Mouse (Mus musculus): Measurements from ENCODE around the gene Adgrf2.

The Adgrf2 gene

DNA sequence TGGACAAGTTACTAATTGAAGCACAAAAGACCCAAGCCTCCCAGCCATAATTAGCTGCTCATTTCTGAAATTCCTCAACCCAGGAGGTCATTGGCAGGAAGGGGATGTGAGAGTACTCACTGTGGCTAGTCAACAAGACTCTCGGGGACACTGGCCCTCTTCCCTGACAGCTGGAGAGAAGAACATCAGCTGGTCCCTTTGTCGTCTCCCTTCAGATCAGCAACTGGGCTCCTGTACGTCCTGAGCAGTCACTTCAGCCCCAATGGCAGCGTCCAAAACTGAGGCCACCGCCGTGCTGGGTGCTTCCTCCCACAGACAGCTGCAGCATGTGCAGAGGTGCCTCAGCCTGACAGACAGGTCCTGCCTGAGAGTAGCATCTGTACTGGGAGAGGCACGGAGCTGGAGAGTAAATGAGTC, at the start of gene Adgrf2:
TSS of gene Adgrf2 (minus strand) at position 379 of the 417 bp plus-strand sequence.
- DNase-seq (ENCODE audit: low read depth, low spot score), result no peak

DNA sequence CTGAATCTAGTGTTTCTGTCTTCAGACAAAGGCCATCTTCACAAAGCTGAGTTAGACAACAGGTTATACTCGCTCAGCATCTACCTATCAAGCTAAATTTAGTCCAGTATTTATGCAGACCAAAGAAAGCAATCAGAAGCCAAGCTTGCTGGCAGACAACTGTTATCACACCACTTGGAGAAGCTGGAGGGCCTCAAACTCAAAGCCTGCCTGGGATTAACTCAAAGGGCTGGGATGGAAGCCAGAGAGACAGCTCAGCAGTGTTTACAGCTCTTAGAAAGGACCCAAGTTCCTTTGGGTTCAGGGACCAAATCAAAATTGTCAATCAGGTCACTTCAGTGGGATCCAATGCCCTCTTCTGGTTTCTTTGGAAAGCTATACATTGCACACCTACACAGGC, 48.8 kb upstream of the Adgrf2 start:
- DNase-seq (ENCODE audit: low read depth, low spot score), result peak; percentile 19

DNA sequence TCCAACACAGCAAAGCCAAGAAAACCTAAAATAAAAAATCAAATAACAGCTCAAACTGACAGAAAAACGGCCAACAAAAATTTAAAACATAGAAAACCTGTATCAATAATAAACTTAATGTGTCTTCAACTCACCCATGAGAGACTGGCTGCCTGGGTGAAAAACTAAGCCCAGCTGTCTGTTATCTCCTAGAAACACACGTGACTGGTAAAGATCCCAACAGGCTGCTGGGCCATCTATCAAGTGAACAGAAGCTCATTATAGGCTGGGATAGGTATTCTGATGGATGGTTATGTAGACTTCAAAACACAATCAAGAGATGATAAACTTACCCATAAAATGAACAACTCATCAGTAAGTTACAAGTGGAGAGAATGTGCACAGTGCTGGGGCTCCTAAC, 47.7 kb upstream of the Adgrf2 start:
- DNase-seq (ENCODE audit: low read depth, low spot score), result no peak

DNA sequence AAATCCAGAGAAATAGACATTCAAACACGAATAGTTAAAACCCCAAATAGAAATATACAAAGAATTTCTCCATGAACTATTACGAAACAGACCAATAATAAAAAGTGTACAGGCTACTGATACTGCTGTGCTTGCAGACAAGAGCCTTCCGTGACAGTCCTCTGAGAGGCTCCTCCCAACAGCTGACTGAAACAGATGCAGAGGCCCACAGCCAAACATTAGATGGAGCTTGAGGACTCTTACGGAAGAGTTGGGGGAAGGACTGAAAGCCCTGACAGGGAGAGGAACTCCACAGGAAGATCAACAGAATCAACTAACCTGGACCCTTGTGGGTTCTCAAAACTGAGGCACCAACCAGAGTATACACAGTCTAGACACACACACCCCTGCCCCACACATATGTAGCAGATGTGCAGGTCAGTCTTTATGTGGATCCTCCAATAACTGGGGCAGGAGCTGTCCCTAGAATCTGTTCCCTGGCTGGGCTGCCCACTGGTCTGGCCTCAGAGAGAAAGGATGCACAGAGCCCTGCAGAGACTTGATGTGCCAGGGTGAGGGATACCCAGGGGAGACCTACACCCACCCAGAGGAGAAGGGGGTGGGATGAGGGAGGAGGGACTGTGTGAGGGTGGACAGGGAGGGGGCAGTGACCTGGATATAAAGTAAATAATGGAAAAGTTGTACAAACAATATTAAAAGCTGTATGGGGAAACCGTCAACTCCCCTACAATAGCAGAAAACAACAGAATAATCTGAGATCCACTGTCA, 46.9 kb upstream of the Adgrf2 start:
- no peak for DNase-seq (ENCODE audit: low read depth, low spot score)

DNA sequence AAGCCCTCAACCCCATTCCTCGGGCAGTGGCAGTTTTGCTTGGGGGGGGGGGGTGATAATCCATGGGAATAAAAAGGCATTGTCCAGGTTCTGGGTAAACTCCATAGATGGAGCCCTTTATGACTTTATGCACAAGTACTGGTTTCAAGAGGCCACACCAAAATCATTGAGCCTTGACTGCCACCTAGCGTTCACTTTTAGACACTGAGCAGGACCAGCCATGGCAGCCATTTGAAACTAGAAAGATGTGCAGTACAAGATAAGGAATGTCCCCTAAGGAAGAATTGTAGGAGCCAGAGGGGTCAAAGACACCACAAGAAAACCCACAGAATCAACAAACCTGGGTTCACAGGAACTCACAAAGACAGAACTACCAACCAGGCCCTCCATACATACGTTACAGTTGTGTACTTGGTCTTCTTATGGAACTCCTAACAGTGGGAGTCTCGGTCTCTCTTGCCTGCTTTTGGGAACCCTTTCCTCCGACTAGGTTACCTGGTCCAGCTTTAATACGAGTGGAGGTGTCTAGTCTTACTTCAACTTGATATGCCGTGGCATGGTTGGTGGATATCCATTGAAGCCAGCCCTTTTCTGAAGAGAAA, 40.3 kb upstream of the Adgrf2 start:
- peak; percentile 92 for DNase-seq (ENCODE audit: low read depth, low spot score)

GRCm38 (mm10) chr17:42753791-42754190, 11.8 kb upstream of the Adgrf2 start:
- DNase-seq (ENCODE audit: low read depth, low spot score), result no peak

- DNase-seq (ENCODE audit: low read depth, low spot score), result peak; percentile 33
Observed at GRCm38 (mm10) chr17:42752173-42752572, 10.2 kb upstream of the Adgrf2 start.

DNA sequence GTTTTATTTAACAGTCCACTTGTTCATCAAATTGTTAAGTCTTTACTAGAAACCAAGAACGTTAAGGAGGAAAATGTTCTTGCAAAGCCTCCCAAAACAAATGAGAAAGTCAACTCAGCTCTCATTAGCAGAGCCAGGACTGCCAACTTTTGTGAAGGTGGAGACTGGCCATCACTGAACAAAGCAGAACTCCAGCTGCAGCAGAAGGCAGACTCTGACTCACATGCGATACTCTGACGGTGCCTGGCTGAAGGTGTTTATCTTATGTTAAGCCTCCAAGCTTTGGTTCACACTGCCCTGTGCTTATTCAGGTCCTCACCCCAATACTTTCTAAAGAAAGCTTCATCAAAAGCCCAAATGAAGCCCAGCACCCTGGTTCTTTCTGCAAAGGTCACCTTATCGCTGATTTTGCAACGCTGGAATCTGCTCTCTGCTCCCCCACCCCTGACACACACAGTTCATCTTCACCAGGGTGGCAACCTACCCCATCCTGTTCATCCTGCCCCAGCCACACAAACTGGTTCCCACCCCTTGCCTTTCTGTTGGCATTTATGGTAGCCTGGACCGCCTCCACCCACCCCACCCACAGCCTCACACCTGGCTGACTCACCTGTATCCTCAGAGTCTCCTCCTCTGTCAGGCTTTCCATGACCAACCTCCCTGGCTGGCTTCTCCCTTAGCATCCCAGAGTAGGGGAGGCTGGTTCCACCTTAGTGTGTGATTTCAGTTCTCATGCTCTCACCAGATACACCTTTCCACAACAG, 3.9 kb upstream of the Adgrf2 start:
- no peak for DNase-seq (ENCODE audit: low read depth, low spot score)

GRCm38 (mm10) chr17:42742823-42743222, 844 bp upstream of the Adgrf2 start:
- no peak for DNase-seq (ENCODE audit: low read depth, low spot score)

GRCm38 (mm10) chr17:42738794-42739193, 3.2 kb downstream of the Adgrf2 start:
- no peak for DNase-seq (ENCODE audit: low read depth, low spot score)

GRCm38 (mm10) chr17:42717161-42717560, 24.8 kb downstream of the Adgrf2 start:
- DNase-seq (ENCODE audit: low read depth, low spot score), result peak; percentile 25

GRCm38 (mm10) chr17:42714991-42715390, 27.0 kb downstream of the Adgrf2 start:
- no peak for DNase-seq (ENCODE audit: low read depth, low spot score)

GRCm38 (mm10) chr17:42710717-42711116, 31.3 kb downstream of the Adgrf2 start:
- no peak for DNase-seq (ENCODE audit: low read depth, low spot score)

GRCm38 (mm10) chr17:42705611-42706010, 36.4 kb downstream of the Adgrf2 start:
- DNase-seq (ENCODE audit: low read depth, low spot score), result no peak

DNA sequence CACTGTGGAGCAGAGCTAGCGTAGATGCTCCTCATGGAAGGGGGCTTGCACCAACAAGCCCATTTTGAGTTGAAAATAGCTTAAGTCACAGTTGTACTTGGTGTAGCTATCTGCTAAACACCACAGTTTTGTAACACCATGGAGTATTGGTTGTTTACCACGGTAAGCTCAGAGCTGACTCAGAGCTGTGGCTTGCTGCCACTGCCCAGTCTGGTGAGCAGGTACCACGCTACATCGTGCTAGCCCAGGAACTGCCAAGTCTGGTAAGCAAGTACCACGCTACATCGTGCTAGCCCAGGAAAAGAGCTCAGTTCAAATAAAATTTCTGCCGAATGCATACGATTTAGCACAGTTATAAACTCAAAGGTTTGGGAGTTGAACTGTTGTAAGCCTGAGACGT, 39.8 kb downstream of the Adgrf2 start:
- DNase-seq (ENCODE audit: low read depth, low spot score), result peak; percentile 31

GRCm38 (mm10) chr17:42694730-42695129, 47.2 kb downstream of the Adgrf2 start:
- DNase-seq (ENCODE audit: low read depth, low spot score), result no peak

GRCm38 (mm10) chr17:42692136-42692535, 49.8 kb downstream of the Adgrf2 start, which contains the start of gene Adgrf4:
Gene Adgrf4 (minus strand): TSS chr17:42692284.
- DNase-seq (ENCODE audit: low read depth, low spot score), result no peak

GRCm38 (mm10) chr17:42690531-42690930, 51.4 kb downstream of the Adgrf2 start:
- DNase-seq (ENCODE audit: low read depth, low spot score), result no peak
